Mouse (Mus musculus) liver (tissue): ENCODE data around the gene 2610528A11Rik.
"Not testable (repeated sequence)": the region's sequence is repeated elsewhere in the genome, so short reads cannot be mapped to it uniquely, and the experiment has no call there.

Source experiments
- DNase-seq: peaks from one replicate; pipeline ENCODE4 v3.0.0-alpha.2; 2020; ENCODE audit warnings: mixed read lengths

2610528A11Rik gene

DNA sequence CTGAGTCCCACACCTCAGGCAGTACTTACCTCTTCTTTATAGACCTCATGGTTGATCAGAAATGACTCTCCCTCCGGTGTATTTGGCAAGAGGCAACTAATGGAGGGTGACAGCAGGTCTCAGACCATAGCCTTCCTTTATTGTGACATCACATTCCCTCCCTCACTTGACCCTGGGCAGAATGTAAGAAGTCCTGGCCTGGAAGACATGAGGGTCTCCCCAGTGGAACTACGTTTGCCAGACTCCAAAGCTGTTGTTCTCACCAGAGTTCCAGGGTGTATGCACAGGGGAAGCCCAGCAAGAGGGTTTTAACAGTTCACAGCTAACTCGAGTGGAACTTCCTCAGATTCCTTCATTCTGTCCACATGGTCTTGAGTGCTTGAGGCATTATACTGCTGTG is at the start of gene 2610528A11Rik:
Gene 2610528A11Rik, minus strand, starts transcription at position 101 of the 400 bp plus-strand sequence.
- DNase-seq: no peak

GRCm38 (mm10) chr14:37163277-37163956 is 49.6 kb upstream of the 2610528A11Rik start:
- DNase-seq: peak; percentile 81

DNA sequence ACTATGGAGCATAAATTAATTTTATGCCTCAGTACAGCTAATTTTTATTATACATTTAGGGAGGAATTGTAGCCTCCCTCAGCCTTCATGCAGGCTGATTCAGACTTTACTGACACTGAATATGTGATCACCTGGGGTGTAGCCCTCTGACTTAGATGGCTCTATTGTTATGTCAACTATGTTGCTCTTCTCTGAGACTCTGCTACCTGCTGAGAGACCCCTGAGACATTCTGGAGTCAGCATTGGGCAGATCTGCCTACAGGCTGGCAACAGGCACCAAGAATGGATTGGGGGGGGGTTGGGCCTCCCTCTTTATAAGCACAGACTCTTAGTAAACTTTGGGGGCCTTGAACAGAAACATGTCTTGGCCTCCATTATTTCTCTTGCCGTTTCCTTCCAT is 40.6 kb upstream of the 2610528A11Rik start:
- DNase-seq: no peak

DNA sequence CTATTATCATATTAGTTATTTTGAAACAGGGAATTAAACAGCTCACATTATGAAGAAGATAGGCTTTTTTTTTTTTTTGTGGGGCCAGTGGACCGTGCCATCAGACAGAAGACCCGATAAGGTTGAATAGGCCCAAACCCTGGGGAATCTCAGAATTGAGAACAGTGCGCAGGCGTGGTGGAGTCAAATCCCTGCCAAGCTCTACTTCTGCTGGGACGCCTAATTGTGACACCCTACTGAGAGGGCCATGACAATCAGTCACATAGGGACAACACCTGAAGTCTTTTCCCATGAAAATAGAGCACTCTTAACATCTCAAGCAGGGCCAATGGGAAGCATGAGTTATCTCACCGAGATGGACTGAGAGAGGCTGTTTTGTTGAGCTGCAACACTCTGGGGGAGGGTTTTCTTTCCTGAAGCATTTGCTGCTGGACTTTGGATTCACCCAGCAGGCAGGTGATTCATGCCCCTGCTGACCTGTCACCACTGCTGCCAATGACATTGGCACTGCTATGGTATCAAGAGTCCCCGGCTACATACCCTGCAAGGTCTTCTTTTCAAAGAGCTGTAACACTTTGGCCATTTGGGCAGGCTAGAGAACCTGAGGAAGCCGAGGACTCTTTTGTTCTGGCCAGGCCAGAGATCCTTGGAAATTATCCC is 25.4 kb upstream of the 2610528A11Rik start:
- no peak for DNase-seq

DNA sequence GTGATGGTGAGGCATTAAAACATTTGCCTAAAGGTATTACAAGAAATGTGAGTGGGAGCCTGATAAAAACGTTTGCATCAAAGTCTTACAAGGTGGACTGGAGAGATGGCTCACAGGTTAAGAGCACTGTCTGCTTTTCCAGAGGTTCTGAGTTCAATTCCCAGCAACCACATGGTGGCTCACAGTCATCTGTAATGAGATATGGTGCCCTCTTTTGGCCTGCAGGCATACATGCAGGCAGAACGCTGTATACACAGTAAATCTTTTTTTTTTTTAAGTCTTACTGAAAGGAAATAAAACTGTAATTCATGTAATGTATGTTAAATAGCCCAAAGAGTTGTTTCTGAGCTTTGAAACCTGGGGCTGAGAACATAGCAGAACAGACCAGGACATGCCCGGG is 23.8 kb upstream of the 2610528A11Rik start:
- DNase-seq: not testable (repeated sequence)

GRCm38 (mm10) chr14:37136110-37136509 is 22.3 kb upstream of the 2610528A11Rik start:
- no peak for DNase-seq

- DNase-seq: peak; percentile 14
These were observed 21.8 kb upstream of the 2610528A11Rik start for GRCm38 (mm10) chr14:37135671-37136070.

DNA sequence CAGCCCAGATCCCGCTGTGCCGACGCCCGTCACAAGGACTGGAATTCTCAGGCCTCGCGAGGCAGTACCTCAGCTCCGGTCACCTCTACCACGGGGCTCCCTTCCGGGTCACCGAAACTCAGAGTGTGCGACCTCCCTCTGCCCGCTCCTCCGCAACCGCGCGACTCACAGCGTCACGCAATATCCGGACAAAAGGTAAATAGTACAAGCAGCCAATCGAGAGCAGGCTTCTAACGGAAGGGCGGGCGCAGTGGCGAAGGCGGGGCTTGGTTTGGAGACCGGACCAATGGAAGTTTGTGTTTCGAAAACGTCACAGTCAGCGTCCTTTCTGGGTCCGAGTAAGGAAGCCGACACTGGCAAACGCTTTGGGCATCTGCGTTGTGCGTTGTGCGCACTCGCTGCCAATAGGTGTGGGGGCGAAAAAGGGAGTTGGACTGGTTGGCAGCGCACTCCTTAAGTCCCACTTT is 21.3 kb upstream of the 2610528A11Rik start, which contains the start of gene Ghitm:
Gene Ghitm, minus strand, starts transcription at position 146 of the 467 bp plus-strand sequence.
- DNase-seq: peak; percentile 96

DNA sequence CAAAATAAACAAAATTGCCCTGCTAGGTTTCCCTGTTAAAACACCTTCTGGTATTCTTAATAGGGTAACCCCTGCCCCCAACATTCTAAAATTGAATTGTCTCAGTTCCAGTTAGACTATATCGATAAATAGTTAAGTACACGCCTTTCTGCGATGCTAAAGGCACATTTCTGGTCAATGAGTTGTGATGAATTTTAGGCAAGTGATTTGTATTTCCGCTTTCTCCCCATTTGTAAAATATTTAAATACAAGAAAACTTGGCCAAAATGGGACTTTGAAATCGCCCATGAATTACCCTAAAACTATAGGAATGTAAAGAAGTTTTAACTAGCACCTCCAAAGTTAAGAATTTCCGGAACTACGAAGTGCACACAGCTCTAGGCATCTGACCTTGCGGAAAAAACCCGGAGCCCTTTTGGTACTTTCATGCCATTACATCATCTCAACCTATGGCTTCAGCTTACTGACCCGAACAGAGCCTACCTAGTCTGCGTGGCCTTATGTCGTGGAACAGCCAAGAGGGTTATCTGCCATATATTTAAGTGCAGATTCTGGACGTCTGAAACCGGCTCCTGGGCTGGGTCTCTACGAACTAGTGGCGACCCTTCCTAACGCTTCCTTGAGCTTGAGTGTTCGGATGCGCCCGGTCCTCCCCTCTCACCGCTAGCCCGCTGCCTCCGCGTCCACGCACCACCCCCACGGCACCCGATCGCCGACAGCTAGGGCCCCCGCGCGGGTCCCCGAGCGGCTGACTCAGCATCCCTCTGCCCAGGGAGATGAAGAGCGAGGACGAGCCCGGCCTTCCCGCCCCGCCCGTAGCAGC is 20.7 kb upstream of the 2610528A11Rik start:
- no peak for DNase-seq

DNA sequence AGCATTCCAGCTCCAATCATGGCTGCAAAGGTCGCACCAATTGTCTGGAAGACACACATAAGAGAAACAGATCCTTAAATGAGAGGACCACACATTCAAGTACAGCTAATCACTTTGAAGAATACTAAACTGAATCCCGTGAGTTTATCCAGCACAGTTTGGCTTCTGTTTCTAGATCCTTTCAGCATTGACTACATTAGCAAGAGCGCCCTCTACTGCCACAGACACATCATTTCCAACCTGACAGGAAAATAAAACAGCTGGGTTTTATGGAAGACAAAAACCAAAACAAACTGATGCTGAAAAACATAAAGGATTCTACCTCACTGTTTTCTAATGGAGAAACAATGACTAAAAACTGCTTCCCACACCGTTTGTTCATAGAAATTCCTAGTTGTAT is 13.8 kb upstream of the 2610528A11Rik start:
- peak; percentile 54 for DNase-seq

DNA sequence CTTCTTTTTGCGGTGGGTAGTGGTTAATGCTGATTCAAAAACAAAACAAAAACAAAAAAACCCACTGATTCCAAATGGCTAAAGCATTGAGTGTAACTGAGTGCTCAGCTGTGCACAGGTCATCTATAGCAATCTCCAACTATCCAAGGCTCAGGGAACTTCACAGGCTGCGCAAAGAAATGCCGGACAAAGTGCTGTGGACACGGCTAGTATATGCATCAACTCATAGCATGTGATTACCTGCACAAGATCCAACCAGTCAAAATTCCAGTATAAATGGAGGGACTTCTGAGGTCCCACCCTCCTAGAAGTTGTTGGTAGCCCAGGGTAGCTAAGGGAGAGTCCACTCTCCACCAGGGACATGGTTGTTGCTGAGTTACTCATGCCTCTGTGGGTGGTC is 5.4 kb upstream of the 2610528A11Rik start:
- DNase-seq: no peak

GRCm38 (mm10) chr14:37112931-37113330 is 891 bp downstream of the 2610528A11Rik start:
- DNase-seq: no peak

GRCm38 (mm10) chr14:37111371-37111770 is 2.5 kb downstream of the 2610528A11Rik start:
- no peak for DNase-seq

DNA sequence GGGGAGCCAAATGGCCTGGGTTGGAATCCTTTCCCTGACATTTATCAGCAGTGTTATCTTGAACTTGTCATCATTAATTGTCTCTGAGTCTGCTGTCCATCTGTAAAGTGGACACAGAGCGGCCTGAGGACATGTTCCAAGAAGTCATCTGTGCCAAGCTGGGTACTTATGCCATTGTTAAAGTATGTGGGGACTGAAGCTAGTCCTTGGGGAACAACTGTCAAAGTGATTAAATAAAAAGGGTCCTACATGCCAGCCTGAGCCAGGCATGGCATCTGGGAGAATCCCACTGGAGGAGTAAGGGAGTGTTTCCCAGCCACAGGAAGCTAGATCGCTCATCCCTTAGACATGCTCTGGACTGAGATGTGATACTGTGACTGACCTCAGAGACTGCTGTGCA is 3.4 kb downstream of the 2610528A11Rik start:
- DNase-seq: no peak

GRCm38 (mm10) chr14:37109975-37110374 is 3.8 kb downstream of the 2610528A11Rik start:
- no peak for DNase-seq

DNA sequence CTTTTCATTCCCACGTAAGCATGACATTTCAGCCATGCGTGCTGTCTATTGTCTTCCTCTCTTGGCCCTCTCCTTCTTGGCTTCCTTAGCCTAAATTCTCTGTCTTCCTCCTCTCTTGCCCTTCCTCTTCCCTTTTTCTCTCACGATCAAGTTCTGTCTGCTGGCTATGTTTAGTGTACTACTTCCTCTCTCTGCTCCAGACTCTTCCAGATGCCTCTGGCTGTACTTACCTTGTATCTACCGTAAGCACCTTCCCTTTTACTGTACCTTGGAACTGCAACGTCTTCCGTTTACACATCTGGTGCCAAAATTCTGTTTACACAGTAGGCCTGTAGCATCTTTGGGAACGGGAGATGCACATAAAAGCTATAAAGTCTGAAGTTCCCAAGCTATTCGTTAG is 4.4 kb downstream of the 2610528A11Rik start:
- no peak for DNase-seq

DNA sequence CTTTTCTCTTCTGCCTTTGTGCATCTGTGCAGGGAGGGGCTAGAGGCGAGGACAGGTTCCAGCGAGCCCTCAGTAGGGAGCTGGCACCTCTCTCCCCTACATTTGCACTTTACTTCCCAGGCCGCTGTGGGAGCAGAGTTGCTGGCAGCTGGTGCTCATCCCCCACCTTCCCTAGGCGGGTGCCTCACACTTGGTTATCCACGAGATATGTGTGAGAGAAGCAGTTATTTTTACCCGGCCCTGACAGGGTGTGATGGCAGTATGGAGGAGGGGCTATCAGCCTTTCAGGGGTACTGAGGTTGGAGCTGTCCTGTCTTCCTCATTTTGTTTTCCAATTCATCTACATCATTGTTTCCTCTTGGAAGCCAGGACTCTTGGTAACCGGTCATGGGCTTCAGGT is 8.0 kb downstream of the 2610528A11Rik start:
- no peak for DNase-seq

DNA sequence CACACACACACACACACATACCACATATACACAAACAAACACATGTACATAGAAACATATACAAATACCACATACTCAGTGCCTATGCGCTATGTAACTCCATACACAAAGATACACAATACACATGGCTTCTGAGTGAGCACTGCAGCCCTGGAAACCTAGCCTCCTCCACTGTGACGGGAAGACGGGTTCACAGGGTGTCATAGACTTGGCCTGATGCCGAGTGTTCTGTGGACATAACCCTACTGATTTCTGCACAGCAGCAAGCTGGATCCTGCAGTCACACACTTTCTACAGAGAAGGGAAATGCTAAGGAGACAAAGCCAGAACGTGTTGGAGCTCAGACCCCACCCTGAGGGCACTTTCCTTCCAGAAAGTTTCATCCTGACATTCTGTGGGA is 9.1 kb downstream of the 2610528A11Rik start:
- peak; percentile 19 for DNase-seq

GRCm38 (mm10) chr14:37102484-37102883 is 11.3 kb downstream of the 2610528A11Rik start:
- no peak for DNase-seq

DNA sequence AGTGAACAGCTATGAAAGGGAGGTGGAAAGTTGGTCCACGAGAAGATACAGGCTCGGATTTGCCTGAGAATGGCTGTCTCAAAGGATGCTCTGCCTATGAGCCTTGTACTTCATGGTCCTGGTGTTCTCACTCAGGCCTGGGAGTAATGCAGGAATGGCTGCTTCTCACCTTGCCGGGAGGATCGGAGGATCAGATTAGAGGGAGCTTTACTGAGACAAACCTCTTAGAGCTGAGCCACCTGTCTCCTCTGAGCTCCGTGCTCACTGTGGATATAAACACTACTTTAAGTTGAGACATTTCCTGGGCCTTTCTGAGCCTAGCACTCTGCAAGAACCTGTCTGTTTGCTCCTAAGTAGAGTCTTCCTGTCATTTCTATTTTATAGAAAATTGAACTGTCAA is 12.3 kb downstream of the 2610528A11Rik start:
- DNase-seq: no peak

DNA sequence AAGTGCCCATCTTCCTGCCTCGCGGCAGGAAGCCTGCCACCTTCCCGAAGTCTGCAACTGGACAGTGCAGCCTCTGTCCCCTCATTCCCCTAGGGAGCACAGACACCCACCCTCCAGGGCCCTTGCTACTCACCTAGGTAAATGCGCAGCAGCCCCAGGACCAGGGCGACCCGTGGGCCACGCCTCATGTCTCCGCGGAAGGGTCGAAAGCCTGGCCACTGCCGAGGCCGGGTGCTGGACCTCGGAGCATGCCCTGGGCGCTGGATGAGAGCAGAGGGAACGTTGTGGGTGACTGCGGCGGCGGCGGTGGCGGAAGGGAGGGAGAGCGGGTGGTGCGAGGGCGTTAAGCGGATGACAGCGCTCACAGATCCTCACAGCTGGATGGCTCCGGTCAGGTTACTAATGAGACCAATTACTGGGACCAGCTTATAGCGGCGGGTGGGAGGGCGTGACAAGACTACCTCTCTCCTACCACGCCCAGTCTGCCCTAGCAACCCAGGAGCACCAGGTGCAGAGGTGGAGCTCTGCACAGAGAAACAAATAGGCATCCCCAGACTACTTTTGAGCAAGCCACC is 15.8 kb downstream of the 2610528A11Rik start, which contains the start of gene Cdhr1:
Gene Cdhr1, minus strand, starts transcription at position 392 of the 575 bp plus-strand sequence.
- no peak for DNase-seq

DNA sequence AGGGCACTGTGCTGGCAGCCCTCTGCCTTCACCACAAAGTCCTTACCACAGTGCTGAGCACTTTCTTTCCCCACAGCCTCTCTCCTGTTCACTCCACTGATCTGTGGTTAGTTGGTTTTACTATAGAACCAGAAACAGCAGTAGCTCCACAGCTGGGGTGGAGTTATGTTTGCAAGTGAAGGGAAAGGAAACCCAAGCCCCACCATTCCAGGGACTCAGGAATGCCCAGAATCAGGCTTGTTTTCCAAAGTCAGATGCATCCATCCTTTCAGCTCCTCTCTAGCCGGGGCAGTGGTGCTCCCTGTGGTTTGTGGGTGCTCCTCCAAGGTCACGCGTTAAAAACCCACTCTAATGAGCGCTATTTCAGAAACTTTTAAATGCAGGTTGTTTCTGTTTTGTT is 18.3 kb downstream of the 2610528A11Rik start:
- no peak for DNase-seq

DNA sequence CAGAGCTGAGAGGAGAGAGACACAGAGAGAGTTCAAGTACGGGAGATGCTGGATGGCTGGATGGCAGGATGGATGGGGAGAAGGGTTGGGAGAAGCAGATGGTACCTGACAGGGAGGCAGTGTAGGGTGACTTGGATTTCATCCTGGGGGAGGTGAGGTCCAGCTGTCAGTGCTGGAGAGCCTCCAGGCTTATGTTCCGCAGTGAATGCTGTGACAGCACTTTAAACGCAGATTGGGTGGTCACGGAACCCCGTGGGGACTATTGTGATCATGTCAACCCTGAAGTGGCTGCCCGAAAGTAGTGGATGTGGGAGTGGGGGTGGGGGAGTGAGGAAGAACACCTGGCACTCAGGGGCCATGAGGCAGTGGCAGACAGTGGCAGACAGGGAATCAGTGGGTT is 19.4 kb downstream of the 2610528A11Rik start:
- DNase-seq: no peak
